Mouse (Mus musculus) CD4-positive, CD25-positive, alpha-beta regulatory T cell, adult 2 months (primary cell): Measurements from ENCODE around the gene Nktr.
A peak's percentile ranks its signal among the peaks of the same experiment; 100 is the strongest.

Source experiments
- DNase-seq: peaks from one replicate; pipeline ENCODE4 v3.0.0-alpha.2; 2012; ENCODE audit warnings: low read depth, low spot score

Nktr gene

GRCm38 (mm10) chr9:121761091-121761665 is 42.2 kb downstream of the Nktr start:
- DNase-seq, result no peak

DNA sequence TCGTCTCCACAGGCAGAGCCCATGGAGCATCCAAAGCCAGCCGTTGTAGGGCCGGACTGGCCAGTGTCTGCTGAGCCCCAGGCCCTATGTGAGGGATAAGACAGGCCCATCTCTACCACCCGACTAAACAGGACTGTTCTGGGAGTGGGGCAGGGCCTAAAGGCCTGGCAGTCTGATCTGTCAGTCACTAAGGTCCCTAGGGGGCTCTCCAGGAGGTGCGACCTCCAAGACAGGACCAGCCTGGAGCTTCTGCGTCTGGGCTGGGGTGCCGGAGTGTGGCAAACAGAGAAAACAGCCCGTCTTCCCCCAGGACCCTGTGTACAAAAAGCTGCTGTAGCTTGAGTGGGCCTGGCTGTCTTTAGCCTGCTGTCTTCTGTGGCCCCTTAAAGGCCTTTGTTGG is 42.8 kb downstream of the Nktr start:
- DNase-seq, result no peak

GRCm38 (mm10) chr9:121762248-121762647 is 43.3 kb downstream of the Nktr start:
- DNase-seq, result no peak

DNA sequence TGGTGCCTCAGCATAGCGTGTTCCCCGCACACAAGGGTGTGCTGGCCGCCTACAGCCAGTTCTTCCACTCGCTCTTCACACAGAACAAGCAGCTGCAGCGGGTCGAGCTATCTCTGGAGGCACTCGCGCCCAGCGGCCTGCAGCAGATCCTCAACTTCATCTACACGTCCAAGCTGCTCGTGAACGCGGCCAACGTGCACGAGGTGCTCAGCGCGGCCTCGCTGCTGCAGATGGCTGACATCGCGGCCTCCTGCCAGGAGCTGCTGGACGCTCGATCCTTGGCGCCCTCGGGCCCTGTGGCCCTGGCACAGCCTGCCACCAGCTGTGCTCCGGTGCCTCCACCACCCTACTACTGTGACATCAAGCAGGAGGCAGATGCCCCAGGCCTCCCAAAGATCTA is 43.8 kb downstream of the Nktr start:
- DNase-seq, result no peak

DNA sequence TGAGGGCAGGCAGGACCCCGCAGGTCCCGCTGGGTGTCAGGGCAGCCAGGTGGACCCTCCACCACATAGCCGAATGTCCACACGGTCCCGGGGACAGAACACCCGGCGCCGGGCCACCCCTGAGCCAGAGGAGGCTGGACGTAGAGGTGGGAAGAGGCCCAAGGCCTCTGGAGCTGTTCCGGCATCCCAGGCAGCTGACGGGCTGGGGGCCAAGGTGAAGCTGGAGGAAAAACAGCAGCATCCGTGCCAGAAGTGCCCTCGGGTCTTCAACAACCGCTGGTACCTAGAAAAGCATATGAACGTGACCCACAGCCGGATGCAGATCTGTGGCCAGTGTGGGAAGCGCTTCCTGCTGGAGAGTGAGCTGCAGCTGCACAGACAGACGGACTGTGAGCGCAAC is 44.7 kb downstream of the Nktr start:
- DNase-seq, result no peak

DNA sequence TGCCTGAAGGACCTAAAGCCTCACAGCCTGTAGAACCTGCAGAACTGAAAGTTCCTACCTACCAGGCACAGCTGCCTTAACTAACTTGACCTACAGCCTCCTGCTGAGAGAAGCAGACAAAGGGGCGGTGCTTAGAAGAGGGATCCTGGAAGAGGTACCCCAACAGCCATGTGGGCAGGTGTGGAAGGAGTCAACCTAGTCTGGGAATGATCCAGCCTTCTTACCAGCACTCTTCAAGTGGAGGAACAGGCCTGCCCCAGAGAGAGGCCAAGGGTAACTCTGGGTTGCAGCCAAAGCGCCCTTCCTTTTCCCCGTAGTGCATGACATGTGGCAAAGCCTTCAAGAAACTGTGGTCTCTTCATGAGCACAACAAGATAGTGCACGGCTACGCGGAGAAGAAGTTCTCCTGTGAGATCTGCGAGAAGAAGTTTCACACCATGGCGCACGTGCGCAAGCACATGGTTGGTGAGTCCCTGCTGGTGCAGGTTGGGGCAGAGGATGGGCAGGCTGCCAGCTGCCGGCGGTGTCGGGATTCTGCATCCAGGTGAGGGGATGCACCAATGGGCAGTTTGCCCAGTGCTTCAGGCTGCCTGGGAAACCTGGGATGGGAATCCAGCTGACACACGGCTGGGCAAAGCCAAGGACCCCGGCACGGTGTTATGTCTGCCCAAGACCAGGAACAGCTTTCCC is 46.3 kb downstream of the Nktr start:
- DNase-seq, result no peak

- DNase-seq, result no peak
Observed at GRCm38 (mm10) chr9:121772412-121772811, 53.4 kb downstream of the Nktr start.

DNA sequence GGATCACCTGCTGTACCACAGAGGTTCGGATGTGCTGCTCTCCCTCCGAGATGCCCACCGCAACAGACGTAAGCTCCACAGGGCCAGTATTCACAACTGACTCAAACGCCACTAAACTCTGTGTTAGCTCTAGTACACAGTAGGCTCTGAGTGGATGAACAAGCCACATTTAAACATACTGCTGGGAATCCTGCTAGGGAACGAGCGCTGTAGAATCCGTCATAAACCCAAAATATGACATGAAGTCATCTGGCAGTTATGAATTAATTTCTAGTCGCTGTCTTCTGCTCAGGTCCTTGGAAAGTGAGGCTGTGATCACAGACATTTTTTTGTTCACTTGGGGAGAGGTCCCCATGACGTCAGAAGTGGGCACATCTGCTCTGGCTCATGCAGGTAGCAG is 57.0 kb downstream of the Nktr start:
- DNase-seq, result no peak

DNA sequence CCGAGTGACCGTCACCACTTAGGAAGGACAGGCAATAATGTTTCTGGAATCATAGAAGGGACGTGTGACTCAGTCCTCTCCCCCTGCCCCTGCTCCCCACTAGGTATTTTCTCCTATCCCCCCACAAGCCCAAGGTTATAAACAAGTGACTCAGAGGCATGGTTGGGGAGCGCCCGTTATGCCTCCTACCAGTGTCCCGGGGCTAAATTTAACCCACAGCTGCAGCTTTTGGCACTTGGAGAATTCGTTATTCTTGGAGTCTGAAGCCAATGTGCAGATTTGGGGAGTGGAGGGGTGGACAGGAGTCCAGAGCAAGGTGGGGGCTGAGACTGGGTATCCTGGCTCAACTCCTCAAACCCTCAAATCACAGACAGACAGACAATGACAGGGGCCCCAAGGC is 57.5 kb downstream of the Nktr start:
- DNase-seq, result no peak

DNA sequence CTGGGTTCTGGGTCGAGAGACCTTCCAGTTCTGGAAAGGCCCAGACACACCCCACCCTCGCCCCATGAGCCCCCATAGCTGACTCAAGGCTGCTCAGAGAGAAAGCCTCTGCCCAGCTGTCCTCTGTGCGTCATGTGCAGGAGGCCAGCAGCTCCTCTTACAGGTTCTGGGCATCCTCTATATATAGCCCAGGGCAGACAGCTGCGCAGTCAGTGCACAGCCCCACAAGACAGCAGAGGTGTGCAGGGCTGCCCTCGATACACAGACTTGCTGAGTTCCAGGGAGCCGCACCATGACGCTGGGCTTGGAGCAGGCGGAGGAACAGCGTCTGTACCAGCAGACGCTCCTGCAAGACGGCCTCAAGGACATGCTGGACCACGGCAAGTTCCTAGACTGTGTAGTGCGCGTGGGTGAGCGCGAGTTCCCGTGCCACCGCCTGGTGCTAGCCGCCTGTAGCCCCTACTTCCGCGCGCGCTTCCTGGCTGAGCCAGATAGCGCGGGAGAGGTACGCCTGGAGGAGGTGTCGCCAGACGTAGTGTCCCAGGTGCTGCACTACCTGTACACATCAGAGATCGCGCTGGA is 58.6 kb downstream of the Nktr start, which contains the start of gene Klhl40:
TSS of gene Klhl40 (plus strand) at position 124 of the 582 bp plus-strand sequence.
- no peak for DNase-seq

GRCm38 (mm10) chr9:121778066-121778624 is 59.2 kb downstream of the Nktr start:
- DNase-seq, result no peak

DNA sequence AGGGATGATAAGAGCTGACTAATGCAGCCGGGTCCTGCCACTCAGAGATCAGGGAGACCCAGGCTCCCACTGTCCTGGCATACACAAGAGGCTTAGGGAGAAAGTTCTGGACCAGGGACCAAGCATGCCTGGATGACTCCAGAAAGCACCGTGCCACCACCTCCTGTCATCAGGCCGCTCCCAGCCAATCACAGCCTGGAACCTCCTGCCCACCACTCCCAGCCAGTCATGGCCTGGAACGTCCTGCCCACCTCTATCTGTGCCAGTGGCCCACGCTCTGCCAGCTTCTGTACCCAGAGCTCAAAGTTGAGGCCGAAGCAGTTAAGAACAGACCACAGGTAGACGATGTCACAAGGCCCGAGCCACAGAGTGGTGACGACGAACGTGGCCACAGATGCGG is 65.8 kb downstream of the Nktr start:
- no peak for DNase-seq

DNA sequence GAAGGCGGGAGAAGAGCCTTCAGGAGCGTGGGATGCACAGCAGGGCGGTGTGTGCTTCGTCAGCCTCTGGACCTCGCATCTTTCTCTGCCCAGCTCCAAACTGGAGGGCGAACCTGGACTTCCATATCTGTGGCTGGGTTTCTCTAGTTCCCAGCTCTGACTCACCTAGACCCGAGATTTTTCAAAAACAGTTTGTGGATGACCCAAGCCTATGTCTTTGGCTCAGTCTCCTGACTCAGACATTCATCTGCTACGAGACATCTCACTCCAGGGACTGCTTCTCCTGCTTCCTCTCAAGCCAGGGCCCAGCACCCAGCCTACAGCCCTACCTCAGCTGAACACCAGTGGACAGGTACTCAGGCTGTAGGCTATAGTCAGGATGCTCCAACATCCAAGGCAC is 66.3 kb downstream of the Nktr start:
- no peak for DNase-seq

- DNase-seq, result no peak
Observed at GRCm38 (mm10) chr9:121786359-121786758, 67.4 kb downstream of the Nktr start.

DNA sequence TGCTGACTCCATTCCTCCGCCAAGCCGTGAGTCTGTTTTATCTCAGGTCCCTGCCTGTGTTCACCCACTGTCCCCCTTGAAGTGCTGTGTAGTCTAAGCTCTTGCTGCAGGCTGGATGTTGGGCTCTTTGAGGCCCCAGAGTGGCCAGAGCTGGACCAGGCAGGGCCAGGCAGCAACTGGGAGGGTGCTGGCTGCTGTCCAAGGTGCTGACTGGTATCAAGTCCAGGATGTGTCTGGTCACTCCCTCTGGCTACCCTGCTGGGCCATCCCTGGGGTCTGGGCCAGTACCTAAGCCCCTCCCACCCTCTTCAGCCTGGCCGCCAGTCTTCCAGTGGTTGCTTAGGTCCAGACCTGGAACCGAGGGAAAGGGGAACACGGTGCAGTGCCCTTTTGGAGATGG is 72.2 kb downstream of the Nktr start:
- DNase-seq, result peak; percentile 46

- no peak for DNase-seq
Observed at GRCm38 (mm10) chr9:121791757-121792521, 73.0 kb downstream of the Nktr start, which contains the start of gene Hhatl. Gene Hhatl, minus strand, starts transcription at chr9:121792507.

DNA sequence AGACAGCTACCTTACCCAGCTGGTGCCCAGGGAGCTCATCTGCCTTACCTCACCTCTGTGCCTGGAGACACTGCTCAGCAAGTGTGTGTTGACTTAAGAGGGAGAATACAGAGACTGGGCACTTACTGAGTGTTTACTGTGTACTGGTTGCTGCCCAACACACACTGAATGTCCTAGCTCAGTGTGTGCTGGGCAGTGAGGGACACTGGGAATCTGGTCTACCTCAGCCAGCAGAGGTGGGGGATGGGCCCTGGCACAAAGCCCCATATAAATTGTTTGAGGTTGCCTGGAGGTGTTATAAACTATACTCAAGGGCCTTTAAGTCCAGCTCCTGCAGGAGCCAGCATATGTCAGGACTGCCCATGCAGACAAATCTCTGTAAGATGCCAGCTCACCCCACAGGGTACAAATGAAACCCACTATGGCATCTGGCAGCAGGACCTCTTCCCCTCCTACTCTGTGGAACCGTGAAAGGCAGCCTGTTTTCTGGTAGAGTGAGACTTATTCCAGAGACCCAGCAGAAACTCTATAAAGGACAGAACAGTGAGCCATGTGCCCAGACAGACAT is 76.1 kb downstream of the Nktr start:
- DNase-seq, result no peak

DNA sequence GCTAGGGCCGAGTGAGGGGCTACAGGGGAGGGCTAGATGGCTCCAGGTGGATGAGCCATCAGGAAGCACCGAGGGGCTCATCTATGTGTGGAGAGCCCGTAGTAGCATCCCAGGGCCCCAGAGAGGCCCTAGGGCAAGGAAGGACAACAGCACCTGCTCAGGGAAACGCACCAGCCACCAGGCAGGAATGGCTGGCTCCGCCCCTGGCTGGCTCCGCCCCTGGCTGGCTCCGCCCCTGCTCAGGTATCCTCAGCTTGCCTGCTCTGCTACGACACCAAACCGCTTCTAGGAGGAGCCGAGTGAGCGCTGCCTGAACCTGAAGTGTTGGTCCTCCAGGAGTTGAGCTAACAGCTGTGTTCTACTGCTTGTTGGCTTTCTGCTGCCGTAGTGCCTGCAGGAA is 78.8 kb downstream of the Nktr start:
- no peak for DNase-seq

- DNase-seq, result no peak
Observed at GRCm38 (mm10) chr9:121798887-121799520, 80.0 kb downstream of the Nktr start.

DNA sequence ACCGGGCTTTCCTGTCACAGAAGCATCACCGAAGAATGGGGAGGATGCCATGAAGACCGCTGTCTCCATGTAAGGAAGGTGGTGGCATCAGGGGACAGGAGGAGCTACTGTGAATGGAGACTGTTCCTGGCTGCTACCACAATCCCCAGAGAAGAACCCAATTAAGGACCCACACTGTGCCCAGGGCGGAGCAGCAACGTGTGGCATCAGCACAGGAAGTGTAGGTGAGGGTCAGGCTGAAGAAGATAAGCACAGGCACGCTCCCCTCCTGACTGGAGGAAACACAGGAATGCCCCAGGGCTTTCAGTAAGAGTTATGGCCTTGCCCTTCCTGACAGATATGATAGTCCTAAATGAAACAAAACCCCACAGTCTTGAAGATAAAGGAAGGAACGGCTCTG is 83.8 kb downstream of the Nktr start:
- DNase-seq, result no peak
